Mouse (Mus musculus) forebrain, embryonic 16.5 days (tissue): ENCODE results near the gene Ecpas. TPM values are rescaled to one million over a fixed set of nuclear protein-coding genes. Genes with fewer than 3 reads are reported as not detected.

Experiments used
- ATAC-seq: fragments of 200-750 bp; cut with Nextera tagmentation; 2 replicates; pipeline ENCODE4 v1.8.0; 2017; ENCODE audit warnings: mild to moderate bottlenecking, moderate library complexity
- H3K27ac ChIP-seq: fragments of 300-500 bp; sonication (generic); 2 replicates; pipeline ENCODE4 v1.5.1; 2014; ENCODE audit warnings: low read length, control low read depth
- H3K27me3 ChIP-seq: fragments of 300-500 bp; sonication (generic); replicated peaks from 2 replicates; pipeline ENCODE4 v1.6.1; 2014; ENCODE audit warnings: low read length; ENCODE audit not compliant: control insufficient read depth, insufficient read depth
- H3K36me3 ChIP-seq: fragments of 300-500 bp; sonication (generic); 2 replicates; pipeline ENCODE4 v1.6.1; 2014; ENCODE audit not compliant: control insufficient read depth, insufficient read depth
- H3K4me1 ChIP-seq: fragments of 300-500 bp; sonication (generic); replicated peaks from 2 replicates; pipeline ENCODE4 v1.6.1; 2014; ENCODE audit warnings: low read length; ENCODE audit not compliant: control insufficient read depth, insufficient read depth
- H3K4me2 ChIP-seq: fragments of 300-500 bp; sonication (generic); 2 replicates; pipeline ENCODE4 v1.6.1; 2014; ENCODE audit warnings: mild to moderate bottlenecking, low read length, control low read depth
- H3K4me3 ChIP-seq: fragments of 300-500 bp; sonication (generic); replicated peaks from 2 replicates; pipeline ENCODE4 v1.5.1; 2014; ENCODE audit warnings: mild to moderate bottlenecking, low read length, control low read depth
- H3K9ac ChIP-seq: fragments of 300-500 bp; sonication (generic); replicated peaks from 2 replicates; pipeline ENCODE4 v1.6.1; 2014; ENCODE audit warnings: low read depth, low read length, control low read depth
- H3K9me3 ChIP-seq: fragments of 300-500 bp; sonication (generic); 2 replicates; pipeline ENCODE4 v1.6.1; 2016; ENCODE audit warnings: low read length; ENCODE audit not compliant: control insufficient read depth
- WGBS: fragments of 180-500 bp; shearing (Covaris S2); extraction: QIAGEN DNeasy Blood & Tissue Kit; methylation state at CpG from one replicate; pipeline ENCODE4 v1.1.7; 2014; 5-methylcytosine and 5-hydroxymethylcytosine counted together
- polyA plus RNA-seq: library from polyadenylated mRNA; unstranded; fragments of >200 nt; fragmentation: Nextera tagmentation; extraction: Ambion mirVana; gene quantifications from 2 replicates; pipeline ENCODE4 v1.2.1, GENCODE M21; 2015

Ecpas gene
- polyA plus RNA-seq, 1 experiment from 2014 or later, result 28.8 TPM

DNA sequence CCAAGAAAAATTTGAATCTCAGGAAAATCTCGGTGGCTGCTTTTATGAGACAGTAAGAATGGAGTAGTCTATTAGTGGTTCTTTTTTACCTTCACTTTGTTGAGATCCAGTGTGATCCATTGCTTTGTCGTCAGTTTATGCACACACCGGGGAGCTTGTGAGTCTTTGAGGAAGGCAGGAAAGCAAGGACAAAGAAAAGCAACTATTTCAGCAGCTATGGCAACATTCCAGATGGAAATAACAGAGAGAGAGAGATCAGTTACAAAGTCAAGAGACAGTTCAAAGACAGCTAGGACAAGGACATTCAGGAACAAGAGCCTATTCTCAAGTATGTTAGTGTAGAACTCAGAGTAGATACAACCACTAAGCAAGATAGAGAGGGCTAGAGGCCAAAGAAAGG, 23.3 kb upstream of the Ecpas start:
- peaks cover 4% of the 10 kb centered on the region; the same call in 1 of the 2 replicates for H3K4me1 ChIP-seq
- H3K27me3 ChIP-seq, result no peaks in the 10 kb centered on the region
- H3K36me3 ChIP-seq, result no peaks in the 10 kb centered on the region
- H3K9ac ChIP-seq, result no peak overlapping the region
- H3K4me3 ChIP-seq, result no peak overlapping the region
- no peak overlapping the region for H3K4me2 ChIP-seq
- H3K27ac ChIP-seq, result no peak overlapping the region
- WGBS, result 35% methylated on average over 3 of the region's 3 CpGs
- no peaks in the 10 kb centered on the region for H3K9me3 ChIP-seq
- no peak for ATAC-seq

DNA sequence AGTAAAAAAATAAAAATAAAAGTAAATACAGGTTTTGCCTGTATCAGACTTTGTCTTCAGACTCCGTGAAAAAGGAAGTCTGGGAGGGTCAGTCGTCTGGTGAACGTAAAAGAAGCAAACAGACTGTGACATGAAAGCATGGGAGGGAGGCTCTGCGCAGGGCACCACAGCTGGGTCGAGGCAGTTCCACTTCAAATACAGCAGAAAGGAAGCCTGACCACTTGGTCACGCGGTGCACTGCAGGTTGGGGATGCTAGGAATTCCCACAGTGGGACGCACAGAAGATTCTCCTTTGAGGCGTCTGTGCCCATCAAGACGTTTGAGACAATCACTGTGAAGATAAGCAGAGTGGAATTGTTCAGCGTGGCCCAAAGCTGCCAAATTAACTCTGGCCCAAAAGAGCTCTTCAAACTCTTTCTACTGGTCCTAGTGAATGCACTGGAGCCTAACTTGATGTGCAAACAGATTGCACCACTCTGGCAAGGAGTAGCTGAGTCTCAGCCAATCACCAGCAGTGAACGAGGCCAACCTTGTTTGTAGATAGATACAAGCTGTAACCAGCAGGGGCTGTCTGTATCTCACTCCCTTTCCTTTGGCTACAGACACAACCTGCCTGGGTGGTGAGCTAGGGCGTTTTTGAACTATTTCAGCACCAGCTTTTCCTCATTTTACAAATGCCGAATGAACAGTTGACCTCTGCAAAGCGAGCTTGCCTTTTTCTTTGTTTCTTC, 22.4 kb upstream of the Ecpas start:
- 49% methylated on average over 15 of the region's 15 CpGs for WGBS

GRCm38 (mm10) chr4:58934308-58934707, 21.8 kb upstream of the Ecpas start:
- ATAC-seq, result 0 out of 2 replicates have a peak, but pooled peaks have one; percentile 14
- Histone ChIP-seq H3K27me3 (no peaks in the 10 kb centered on the region), H3K4me3 (no peak overlapping the region), H3K36me3 (no peaks in the 10 kb centered on the region), H3K9me3 (no peaks in the 10 kb centered on the region), H3K9ac (no peak overlapping the region), H3K4me1 (peaks cover 4% of the 10 kb centered on the region; the same call in 1 of the 2 replicates), H3K4me2 (no peak overlapping the region), H3K27ac (no peak overlapping the region)
- 88% methylated on average over 4 of the region's 4 CpGs for WGBS

More for the DNA sequence above, 22.4 kb upstream of the Ecpas start:
- H3K36me3 ChIP-seq, result no peaks in the 10 kb centered on the region
- no peak overlapping the region for H3K27ac ChIP-seq
- H3K9me3 ChIP-seq, result no peaks in the 10 kb centered on the region
- H3K9ac ChIP-seq, result no peak overlapping the region
- no peak overlapping the region for H3K4me2 ChIP-seq
- ATAC-seq, result peak; percentile 98
- no peaks in the 10 kb centered on the region for H3K27me3 ChIP-seq
- H3K4me1 ChIP-seq, result peaks cover 4% of the 10 kb centered on the region; the same call in 1 of the 2 replicates
- no peak overlapping the region for H3K4me3 ChIP-seq

DNA sequence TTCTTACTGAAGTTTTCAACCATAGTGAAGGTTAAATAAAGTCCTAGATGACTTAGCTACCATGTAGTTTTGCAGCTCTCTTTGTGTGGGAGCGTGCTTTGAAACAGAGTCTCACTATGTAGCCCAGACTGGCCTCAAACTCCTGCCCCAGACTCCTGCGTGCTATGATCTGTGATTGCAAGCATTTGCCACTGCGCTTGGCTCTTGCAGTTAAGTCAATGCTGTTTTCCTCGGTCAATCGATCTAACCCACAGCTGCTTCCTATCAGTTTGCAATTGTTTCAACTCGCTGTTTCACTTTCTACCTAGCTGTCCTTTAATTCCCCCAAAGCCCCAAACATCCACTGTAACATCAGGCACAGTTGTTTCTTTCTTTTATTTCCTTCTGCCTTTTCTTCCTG, 20.0 kb upstream of the Ecpas start:
- Histone ChIP-seq H3K36me3 (no peaks in the 10 kb centered on the region), H3K9ac (no peak overlapping the region), H3K4me3 (no peak overlapping the region), H3K9me3 (no peaks in the 10 kb centered on the region), H3K27ac (no peak overlapping the region), H3K27me3 (no peaks in the 10 kb centered on the region), H3K4me2 (no peak overlapping the region), H3K4me1 (peaks cover 4% of the 10 kb centered on the region; the same call in 1 of the 2 replicates)
- 90% methylated on average over 6 of the region's 6 CpGs for WGBS
- no peak for ATAC-seq

- ATAC-seq, result no peak
- Histone ChIP-seq H3K4me3 (no peak overlapping the region), H3K27ac (no peak overlapping the region), H3K9me3 (peaks cover 6% of the 10 kb centered on the region), H3K9ac (no peak overlapping the region), H3K27me3 (no peaks in the 10 kb centered on the region), H3K36me3 (no peaks in the 10 kb centered on the region), H3K4me1 (no peaks in the 10 kb centered on the region), H3K4me2 (no peak overlapping the region)
- WGBS, result 63% methylated on average over 3 of the region's 3 CpGs
Measured at GRCm38 (mm10) chr4:58927661-58928060, 15.1 kb upstream of the Ecpas start.

GRCm38 (mm10) chr4:58926120-58926519, 13.6 kb upstream of the Ecpas start:
- WGBS, result 49% methylated on average over 2 of the region's 2 CpGs
- Histone ChIP-seq H3K9me3 (peaks cover 6% of the 10 kb centered on the region), H3K36me3 (no peaks in the 10 kb centered on the region), H3K27ac (no peak overlapping the region), H3K4me2 (no peak overlapping the region), H3K4me3 (no peak overlapping the region), H3K9ac (no peak overlapping the region), H3K4me1 (no peaks in the 10 kb centered on the region), H3K27me3 (no peaks in the 10 kb centered on the region)
- no peak for ATAC-seq

- WGBS, result 45% methylated on average over 5 of the region's 5 CpGs
- no peak for ATAC-seq
- no peak overlapping the region for H3K9ac ChIP-seq
- H3K27me3 ChIP-seq, result no peaks in the 10 kb centered on the region
- no peak overlapping the region for H3K4me2 ChIP-seq
- no peaks in the 10 kb centered on the region for H3K36me3 ChIP-seq
- peaks cover 6% of the 10 kb centered on the region for H3K9me3 ChIP-seq
- no peak overlapping the region for H3K4me3 ChIP-seq
- no peak overlapping the region for H3K27ac ChIP-seq
- H3K4me1 ChIP-seq, result no peaks in the 10 kb centered on the region
Measured at GRCm38 (mm10) chr4:58925664-58926063, 13.1 kb upstream of the Ecpas start.

GRCm38 (mm10) chr4:58923933-58924332, 11.4 kb upstream of the Ecpas start:
- H3K4me3 ChIP-seq, result no peak overlapping the region
- no peak overlapping the region for H3K9ac ChIP-seq
- H3K4me1 ChIP-seq, result no peaks in the 10 kb centered on the region
- no peak overlapping the region for H3K27ac ChIP-seq
- WGBS, result 72% methylated on average over 2 of the region's 2 CpGs
- no peaks in the 10 kb centered on the region for H3K27me3 ChIP-seq
- peaks cover 6% of the 10 kb centered on the region for H3K9me3 ChIP-seq
- no peaks in the 10 kb centered on the region for H3K36me3 ChIP-seq
- no peak for ATAC-seq
- H3K4me2 ChIP-seq, result no peak overlapping the region

DNA sequence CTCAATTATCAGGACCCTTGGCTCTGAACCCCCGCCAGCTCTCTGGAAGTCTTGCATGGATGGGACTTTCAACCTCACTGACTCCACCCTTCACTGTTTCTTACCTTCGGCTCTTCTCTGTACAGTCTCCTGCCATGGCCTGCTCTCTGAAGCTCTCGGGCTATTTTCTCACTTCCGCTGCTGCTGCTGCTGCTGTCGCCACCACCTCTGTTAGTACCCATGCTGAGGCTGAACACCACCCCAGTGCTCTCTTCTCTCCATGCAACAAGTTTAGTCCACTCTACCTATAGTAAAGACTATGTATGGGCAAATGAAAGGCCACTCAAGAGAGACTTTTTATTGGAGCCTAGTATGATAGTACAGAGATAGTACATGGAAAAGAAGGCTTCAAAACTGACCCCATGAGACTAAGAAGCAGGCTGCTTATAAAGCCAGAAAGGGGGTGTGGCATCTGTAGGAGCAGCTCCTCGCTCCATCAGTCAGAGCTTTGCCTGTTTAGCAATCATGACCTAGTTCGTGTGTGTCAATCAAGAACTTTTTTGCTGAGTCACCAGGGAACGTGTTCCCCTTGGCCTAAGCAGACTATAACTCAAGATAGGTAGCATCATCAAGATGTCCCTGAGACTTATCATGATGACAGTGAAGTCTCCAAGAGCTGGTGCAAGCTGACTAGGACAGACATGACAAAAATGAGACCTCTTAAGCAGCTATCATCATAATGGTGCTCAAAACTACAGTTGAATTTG, 2.7 kb upstream of the Ecpas start:
- Histone ChIP-seq H3K9ac (no peak overlapping the region), H3K4me2 (no peak overlapping the region), H3K9me3 (no peaks in the 10 kb centered on the region), H3K4me1 (peaks cover 10% of the 10 kb centered on the region), H3K27me3 (no peaks in the 10 kb centered on the region), H3K27ac (no peak overlapping the region), H3K4me3 (no peak overlapping the region), H3K36me3 (no peaks in the 10 kb centered on the region)
- no peak for ATAC-seq
- WGBS, result 79% methylated on average over 8 of the region's 8 CpGs
